Mouse (Mus musculus): Measurements from ENCODE around the gene Pnmt. TPM values are rescaled to one million over a fixed set of nuclear protein-coding genes. Genes with fewer than 3 reads are reported as not detected.

The Pnmt gene
- polyA plus RNA-seq, 1 experiment from 2014 or later, result 0.86 TPM

- H3K9ac ChIP-seq (ENCODE audit: low read length), result peak overlapping the region; percentile 89
- peaks cover 47 to 69% of the 10 kb centered on the region in 2 experiments for H3K4me1 ChIP-seq (ENCODE audit: control insufficient read depth in 2 of 2, insufficient read depth in 2 of 2, low read length in 2 of 2)
- WGBS, result 53% methylated on average over 8 of the region's 8 CpGs
- H3K4me3 ChIP-seq (ENCODE audit: control insufficient read depth in 1 of 2, insufficient read depth in 1 of 2, low read depth in 1 of 2, low read length in 2 of 2), result peak overlapping the region; percentile 53 to 54
- no peak for ATAC-seq (ENCODE audit: insufficient number of reproducible peaks, insufficient read depth, low FRiP score, low read depth)
- no peaks in the 10 kb centered on the region for H3K9me3 ChIP-seq (ENCODE audit: control insufficient read depth, low read length)
- peaks cover 12% of the 10 kb centered on the region; the same call in 1 of the 2 replicates for H3K27me3 ChIP-seq (ENCODE audit: control insufficient read depth, insufficient read depth, low read length)
- H3K36me3 ChIP-seq (ENCODE audit: control insufficient read depth, insufficient read depth, low read length), result peaks cover 8% of the 10 kb centered on the region
- peak overlapping the region; percentile 88 to 91 for H3K27ac ChIP-seq (replicated peaks in 1 of 2; ENCODE audit: control insufficient read depth in 1 of 2, insufficient read depth in 1 of 2, low read depth in 2 of 2, low read length in 2 of 2)
- H3K4me2 ChIP-seq (ENCODE audit: low read length), result peak overlapping the region; percentile 73
These were observed 1.3 kb upstream of the Pnmt start for GRCm38 (mm10) chr11:98384721-98385637.

- H3K9ac ChIP-seq (ENCODE audit: low read length), result peak overlapping the region; percentile 89; the same call in 1 of the 2 replicates
- H3K27ac ChIP-seq (replicated peaks in 1 of 2; ENCODE audit: control insufficient read depth in 1 of 2, insufficient read depth in 1 of 2, low read depth in 2 of 2, low read length in 2 of 2), result no peak overlapping the region
- no peaks in the 10 kb centered on the region for H3K36me3 ChIP-seq (ENCODE audit: control insufficient read depth, insufficient read depth, low read length)
- peaks cover 45 to 72% of the 10 kb centered on the region in 2 experiments for H3K4me1 ChIP-seq (ENCODE audit: control insufficient read depth in 2 of 2, insufficient read depth in 2 of 2, low read length in 2 of 2)
- WGBS, result 16% methylated on average over 24 of the region's 24 CpGs
- H3K27me3 ChIP-seq (ENCODE audit: control insufficient read depth, insufficient read depth, low read length), result peaks cover 12% of the 10 kb centered on the region; the same call in 1 of the 2 replicates
- H3K9me3 ChIP-seq (ENCODE audit: control insufficient read depth, low read length), result no peaks in the 10 kb centered on the region
- ATAC-seq (ENCODE audit: insufficient number of reproducible peaks, insufficient read depth, low FRiP score, low read depth), result no peak
- peak overlapping the region; percentile 73 for H3K4me2 ChIP-seq (ENCODE audit: low read length)
- H3K4me3 ChIP-seq (ENCODE audit: control insufficient read depth in 1 of 2, insufficient read depth in 1 of 2, low read depth in 1 of 2, low read length in 2 of 2), result no peak overlapping the region
These were observed 346 bp downstream of the Pnmt start for GRCm38 (mm10) chr11:98386596-98386995.

DNA sequence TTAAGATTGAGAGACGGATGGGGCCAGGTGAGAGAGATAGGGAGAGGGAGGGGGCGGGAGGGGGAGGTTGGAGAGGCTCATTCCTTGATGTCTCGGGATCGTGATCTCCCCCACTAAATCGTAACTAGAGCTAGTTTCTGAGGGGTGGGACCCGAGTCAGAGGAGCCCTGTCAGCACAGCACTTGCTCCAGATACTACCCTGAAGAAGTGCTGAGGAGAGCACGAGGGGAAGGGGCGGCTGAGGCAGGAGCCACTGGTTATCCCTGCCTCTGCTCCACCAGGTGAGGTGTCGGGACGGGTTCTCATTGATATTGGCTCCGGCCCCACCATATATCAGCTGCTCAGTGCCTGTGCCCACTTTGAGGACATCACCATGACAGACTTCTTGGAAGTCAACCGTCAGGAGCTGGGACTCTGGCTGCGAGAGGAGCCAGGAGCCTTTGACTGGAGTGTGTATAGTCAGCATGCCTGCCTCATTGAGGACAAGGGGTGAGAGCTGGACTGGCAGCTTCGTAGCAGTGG, 867 bp downstream of the Pnmt start:
- H3K9ac ChIP-seq (ENCODE audit: low read length), result peak overlapping the region; percentile 25; the same call in 1 of the 2 replicates
- no peak overlapping the region; the same call in 1 of the 2 replicates for H3K4me2 ChIP-seq (ENCODE audit: low read length)
- no peak overlapping the region for H3K4me3 ChIP-seq (ENCODE audit: control insufficient read depth in 1 of 2, insufficient read depth in 1 of 2, low read depth in 1 of 2, low read length in 2 of 2)
- H3K4me1 ChIP-seq (ENCODE audit: control insufficient read depth in 2 of 2, insufficient read depth in 2 of 2, low read length in 2 of 2), result peaks cover 51 to 77% of the 10 kb centered on the region in 2 experiments
- H3K27ac ChIP-seq (replicated peaks in 1 of 2; ENCODE audit: control insufficient read depth in 1 of 2, insufficient read depth in 1 of 2, low read depth in 2 of 2, low read length in 2 of 2), result no peak overlapping the region
- H3K9me3 ChIP-seq (ENCODE audit: control insufficient read depth, low read length), result no peaks in the 10 kb centered on the region
- H3K27me3 ChIP-seq (ENCODE audit: control insufficient read depth, insufficient read depth, low read length), result peaks cover 12% of the 10 kb centered on the region; the same call in 1 of the 2 replicates
- no peak for ATAC-seq (ENCODE audit: insufficient number of reproducible peaks, insufficient read depth, low FRiP score, low read depth)
- WGBS, result 54% methylated on average over 14 of the region's 14 CpGs
- H3K36me3 ChIP-seq (ENCODE audit: control insufficient read depth, insufficient read depth, low read length), result no peaks in the 10 kb centered on the region

DNA sequence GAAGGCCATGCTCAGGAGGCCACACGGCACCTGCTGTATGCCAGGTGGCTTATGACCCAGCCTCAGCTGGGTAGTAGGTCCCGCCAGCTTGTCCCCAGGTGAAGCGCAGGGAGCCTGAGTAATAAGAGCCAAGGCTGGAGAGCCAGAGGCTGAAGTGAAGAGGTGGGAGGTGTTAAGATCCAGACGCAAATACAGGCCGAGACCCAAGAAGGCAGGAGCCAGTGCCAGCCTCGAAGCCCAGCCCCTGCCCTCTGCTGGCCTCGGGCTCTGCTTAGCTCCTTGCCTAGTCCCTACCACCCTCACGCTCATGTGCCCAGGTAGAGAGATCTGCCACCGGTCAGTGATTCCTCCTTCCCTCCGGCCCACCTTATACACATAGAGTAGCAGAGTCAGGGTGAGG, 2.0 kb downstream of the Pnmt start:
- Histone ChIP-seq H3K27ac (replicated peaks in 1 of 2; ENCODE audit: control insufficient read depth in 1 of 2, insufficient read depth in 1 of 2, low read depth in 2 of 2, low read length in 2 of 2) (no peak overlapping the region), H3K36me3 (ENCODE audit: control insufficient read depth, insufficient read depth, low read length) (no peaks in the 10 kb centered on the region), H3K4me2 (ENCODE audit: low read length) (no peak overlapping the region), H3K4me3 (ENCODE audit: control insufficient read depth in 1 of 2, insufficient read depth in 1 of 2, low read depth in 1 of 2, low read length in 2 of 2) (no peak overlapping the region), H3K27me3 (ENCODE audit: control insufficient read depth, insufficient read depth, low read length) (peaks cover 12% of the 10 kb centered on the region; the same call in 1 of the 2 replicates), H3K4me1 (ENCODE audit: control insufficient read depth in 2 of 2, insufficient read depth in 2 of 2, low read length in 2 of 2) (peaks cover 57 to 84% of the 10 kb centered on the region in 2 experiments), H3K9ac (ENCODE audit: low read length) (no peak overlapping the region), H3K9me3 (ENCODE audit: control insufficient read depth, low read length) (no peaks in the 10 kb centered on the region)
- 71% methylated on average over 10 of the region's 10 CpGs for WGBS
- no peak for ATAC-seq (ENCODE audit: insufficient number of reproducible peaks, insufficient read depth, low FRiP score, low read depth)

DNA sequence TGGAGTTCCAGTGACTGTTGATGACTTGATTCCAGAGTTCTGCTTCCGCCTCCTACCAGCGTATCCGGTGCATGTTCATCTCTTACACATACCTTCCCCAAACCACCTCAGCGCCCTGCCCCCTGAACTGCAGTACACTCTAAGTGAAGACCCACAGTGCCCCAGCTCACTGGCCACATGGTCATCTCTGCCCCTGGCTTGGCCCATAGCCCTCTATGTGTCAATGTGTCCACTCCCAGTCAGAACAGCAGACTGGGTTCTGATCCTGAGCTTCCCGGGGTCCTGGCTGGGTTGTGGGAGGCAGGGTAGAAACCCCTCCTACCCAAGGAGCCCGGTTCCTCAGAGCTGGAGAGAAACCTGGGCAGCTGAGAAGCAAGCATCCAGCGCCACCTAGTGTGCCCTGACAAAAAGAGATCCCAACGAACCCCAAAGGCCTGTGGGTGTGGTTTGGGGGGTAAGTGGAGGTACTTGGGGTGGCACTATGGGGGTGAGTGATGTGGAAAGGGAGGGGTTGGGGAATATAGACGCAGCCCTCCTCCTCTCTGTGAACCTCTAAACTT, 3.1 kb downstream of the Pnmt start:
- no peak overlapping the region for H3K4me2 ChIP-seq (ENCODE audit: low read length)
- H3K36me3 ChIP-seq (ENCODE audit: control insufficient read depth, insufficient read depth, low read length), result no peaks in the 10 kb centered on the region
- no peak overlapping the region for H3K4me3 ChIP-seq (ENCODE audit: control insufficient read depth in 1 of 2, insufficient read depth in 1 of 2, low read depth in 1 of 2, low read length in 2 of 2)
- H3K9me3 ChIP-seq (ENCODE audit: control insufficient read depth, low read length), result no peaks in the 10 kb centered on the region
- no peak for ATAC-seq (ENCODE audit: insufficient number of reproducible peaks, insufficient read depth, low FRiP score, low read depth)
- peak overlapping the region; percentile 40; the same call in 1 of the 2 replicates for H3K9ac ChIP-seq (ENCODE audit: low read length)
- H3K27me3 ChIP-seq (ENCODE audit: control insufficient read depth, insufficient read depth, low read length), result peaks cover 12% of the 10 kb centered on the region; the same call in 1 of the 2 replicates
- WGBS, result 18% methylated on average over 9 of the region's 9 CpGs
- H3K4me1 ChIP-seq (ENCODE audit: control insufficient read depth in 2 of 2, insufficient read depth in 2 of 2, low read length in 2 of 2), result peaks cover 62 to 88% of the 10 kb centered on the region in 2 experiments
- no peak overlapping the region for H3K27ac ChIP-seq (replicated peaks in 1 of 2; ENCODE audit: control insufficient read depth in 1 of 2, insufficient read depth in 1 of 2, low read depth in 2 of 2, low read length in 2 of 2)

DNA sequence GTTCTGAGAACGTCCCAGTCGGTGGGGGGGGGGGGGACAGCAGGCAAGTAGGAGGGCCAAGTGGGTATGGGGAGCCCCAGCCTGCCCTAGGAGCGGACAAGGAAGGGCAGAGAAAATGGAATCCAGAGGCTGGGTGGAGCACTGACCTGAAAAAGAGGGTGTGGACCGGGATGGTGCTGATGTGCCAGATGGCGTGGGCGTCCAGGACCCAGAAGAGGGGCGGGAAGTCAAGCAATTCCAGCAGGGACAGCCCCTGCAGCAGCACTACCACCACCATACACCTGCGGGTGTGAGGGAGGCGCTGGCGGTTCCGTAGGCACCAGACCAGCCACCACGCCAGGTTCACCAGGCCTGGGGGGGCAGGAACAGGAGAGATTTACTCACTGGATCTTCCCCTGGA, 3.9 kb downstream of the Pnmt start:
- H3K27ac ChIP-seq (replicated peaks in 1 of 2; ENCODE audit: control insufficient read depth in 1 of 2, insufficient read depth in 1 of 2, low read depth in 2 of 2, low read length in 2 of 2), result no peak overlapping the region
- WGBS, result 76% methylated on average over 12 of the region's 12 CpGs
- H3K9ac ChIP-seq (ENCODE audit: low read length), result 0 out of 2 replicates have a peak overlapping the region, but pooled peaks have one; percentile 21
- no peak overlapping the region for H3K4me3 ChIP-seq (ENCODE audit: control insufficient read depth in 1 of 2, insufficient read depth in 1 of 2, low read depth in 1 of 2, low read length in 2 of 2)
- H3K9me3 ChIP-seq (ENCODE audit: control insufficient read depth, low read length), result no peaks in the 10 kb centered on the region
- H3K4me2 ChIP-seq (ENCODE audit: low read length), result no peak overlapping the region
- H3K4me1 ChIP-seq (ENCODE audit: control insufficient read depth in 2 of 2, insufficient read depth in 2 of 2, low read length in 2 of 2), result peaks cover 60 to 85% of the 10 kb centered on the region in 2 experiments
- H3K36me3 ChIP-seq (ENCODE audit: control insufficient read depth, insufficient read depth, low read length), result no peaks in the 10 kb centered on the region
- H3K27me3 ChIP-seq (ENCODE audit: control insufficient read depth, insufficient read depth, low read length), result peaks cover 12% of the 10 kb centered on the region; the same call in 1 of the 2 replicates
- ATAC-seq (ENCODE audit: insufficient number of reproducible peaks, insufficient read depth, low FRiP score, low read depth), result no peak

GRCm38 (mm10) chr11:98392034-98392433, 5.8 kb downstream of the Pnmt start:
- Histone ChIP-seq H3K36me3 (ENCODE audit: control insufficient read depth, insufficient read depth, low read length) (no peaks in the 10 kb centered on the region), H3K4me3 (ENCODE audit: control insufficient read depth in 1 of 2, insufficient read depth in 1 of 2, low read depth in 1 of 2, low read length in 2 of 2) (no peak overlapping the region), H3K9ac (ENCODE audit: low read length) (peak overlapping the region; percentile 64; the same call in 1 of the 2 replicates), H3K27ac (replicated peaks in 1 of 2; ENCODE audit: control insufficient read depth in 1 of 2, insufficient read depth in 1 of 2, low read depth in 2 of 2, low read length in 2 of 2) (peak overlapping the region; percentile 88 to 99), H3K4me1 (ENCODE audit: control insufficient read depth in 2 of 2, insufficient read depth in 2 of 2, low read length in 2 of 2) (peaks cover 56 to 73% of the 10 kb centered on the region in 2 experiments), H3K27me3 (ENCODE audit: control insufficient read depth, insufficient read depth, low read length) (peaks cover 9% of the 10 kb centered on the region; the same call in 1 of the 2 replicates), H3K9me3 (ENCODE audit: control insufficient read depth, low read length) (no peaks in the 10 kb centered on the region), H3K4me2 (ENCODE audit: low read length) (peak overlapping the region; percentile 41; the same call in 1 of the 2 replicates)
- no peak for ATAC-seq (ENCODE audit: insufficient number of reproducible peaks, insufficient read depth, low FRiP score, low read depth)
- 8% methylated on average over 7 of the region's 8 CpGs for WGBS
